Mouse (Mus musculus) intestine, embryonic 14.5 days (tissue): ENCODE data around the gene Atl2. TPM values are rescaled to one million over a fixed set of nuclear protein-coding genes. Genes with fewer than 3 reads are reported as not detected.
A peak's percentile ranks its signal among the peaks of the same experiment; 100 is the strongest.

Experiments
- ATAC-seq: fragments of 200-750 bp; cut with Nextera tagmentation; replicated peaks from 2 replicates; pipeline ENCODE4 v1.8.0; 2017; ENCODE audit warnings: low read depth, moderate number of reproducible peaks, moderate TSS enrichment, moderate library complexity; ENCODE audit not compliant: low FRiP score, low TSS enrichment
- DNase-seq: peaks from one replicate; pipeline ENCODE4 v3.0.0-alpha.2; 2018; ENCODE audit warnings: low spot score
- H3K27ac ChIP-seq: fragments of 300-500 bp; sonication (generic); 2 replicates; pipeline ENCODE4 v1.5.1; 2014; ENCODE audit warnings: low read depth, mild to moderate bottlenecking, control low read depth
- H3K27me3 ChIP-seq: fragments of 300-500 bp; sonication (generic); replicated peaks from 2 replicates; pipeline ENCODE4 v1.6.1; 2014; ENCODE audit warnings: low read length, control low read depth; ENCODE audit not compliant: control insufficient read depth, insufficient read depth
- H3K36me3 ChIP-seq: fragments of 300-500 bp; sonication (generic); 2 replicates; pipeline ENCODE4 v1.6.1; 2014; ENCODE audit warnings: low read length, control low read depth; ENCODE audit not compliant: control insufficient read depth, insufficient read depth
- H3K4me1 ChIP-seq: fragments of 300-500 bp; sonication (generic); replicated peaks from 2 replicates; pipeline ENCODE4 v1.6.1; 2014; ENCODE audit warnings: low read length, control low read depth, mixed read lengths; ENCODE audit not compliant: control insufficient read depth, insufficient read depth
- H3K4me2 ChIP-seq: fragments of 300-500 bp; sonication (generic); 2 replicates; pipeline ENCODE4 v1.6.1; 2014; ENCODE audit warnings: low read length
- H3K4me3 ChIP-seq: fragments of 300-500 bp; sonication (generic); 2 replicates; pipeline ENCODE4 v1.5.1; 2014; ENCODE audit warnings: low read depth, low read length, control low read depth, mixed read lengths
- H3K9ac ChIP-seq: fragments of 300-500 bp; sonication (generic); 2 replicates; pipeline ENCODE4 v1.6.1; 2014; ENCODE audit warnings: mild to moderate bottlenecking, low read length
- H3K9me3 ChIP-seq: fragments of 300-500 bp; sonication (generic); 2 replicates; pipeline ENCODE4 v1.6.1; 2016; ENCODE audit warnings: low read length, control low read depth; ENCODE audit not compliant: control insufficient read depth
- whole genome bisulfite sequencing: fragments of 180-500 bp; shearing (Covaris S2); extraction: QIAGEN DNeasy Blood & Tissue Kit; methylation state at CpG from one replicate; pipeline ENCODE4 v1.1.7; 2014; 5-methylcytosine and 5-hydroxymethylcytosine counted together
- polyA plus RNA-seq: library from polyadenylated mRNA; unstranded; fragments of >200 nt; fragmentation: Nextera tagmentation; extraction: Ambion mirVana; gene quantifications from 2 replicates; pipeline ENCODE4 v1.2.1, GENCODE M21; 2014

Gene Atl2
- polyA plus RNA-seq, 1 experiment from 2014 or later: 40.1 TPM

- peak overlapping the region; percentile 67 for H3K4me2 ChIP-seq
- no peak overlapping the region for H3K27ac ChIP-seq
- 43% methylated on average over 4 of the region's 4 CpGs for WGBS
Observed at GRCm38 (mm10) chr17:79894054-79894453, 1.9 kb downstream of the Atl2 start.

GRCm38 (mm10) chr17:79891944-79892343 lies 4.0 kb downstream of the Atl2 start:
- no peaks in the 10 kb centered on the region for H3K36me3 ChIP-seq
- DNase-seq: no peak
- no peak overlapping the region for H3K9ac ChIP-seq
- ATAC-seq: 0 out of 2 replicates have a peak, but pooled peaks have one; percentile 13
- no peaks in the 10 kb centered on the region for H3K9me3 ChIP-seq
- peaks cover 28% of the 10 kb centered on the region for H3K4me1 ChIP-seq
- peaks cover 5% of the 10 kb centered on the region; the same call in 1 of the 2 replicates for H3K27me3 ChIP-seq
- no peak overlapping the region for H3K4me3 ChIP-seq
- no peak overlapping the region for H3K4me2 ChIP-seq
- WGBS: 32% methylated on average over 7 of the region's 7 CpGs
- H3K27ac ChIP-seq: no peak overlapping the region

More at GRCm38 (mm10) chr17:79894054-79894453, 1.9 kb downstream of the Atl2 start:
- H3K4me3 ChIP-seq: peak overlapping the region; percentile 58
- peaks cover 9% of the 10 kb centered on the region; the same call in 1 of the 2 replicates for H3K27me3 ChIP-seq
- ATAC-seq (no peak), DNase-seq (no peak)
- no peak overlapping the region for H3K9ac ChIP-seq
- no peaks in the 10 kb centered on the region for H3K9me3 ChIP-seq
- H3K36me3 ChIP-seq: no peaks in the 10 kb centered on the region
- H3K4me1 ChIP-seq: peaks cover 28% of the 10 kb centered on the region

GRCm38 (mm10) chr17:79887926-79888325 lies 8.0 kb downstream of the Atl2 start:
- no peak overlapping the region for H3K9ac ChIP-seq
- H3K4me1 ChIP-seq: peaks cover 11% of the 10 kb centered on the region
- no peak overlapping the region for H3K4me3 ChIP-seq
- DNase-seq (no peak), ATAC-seq (no peak)
- 59% methylated on average over 1 of the region's 1 CpGs for WGBS
- no peak overlapping the region for H3K4me2 ChIP-seq
- H3K9me3 ChIP-seq: no peaks in the 10 kb centered on the region
- no peak overlapping the region for H3K27ac ChIP-seq
- H3K27me3 ChIP-seq: no peaks in the 10 kb centered on the region
- H3K36me3 ChIP-seq: no peaks in the 10 kb centered on the region

GRCm38 (mm10) chr17:79883198-79883597 lies 12.7 kb downstream of the Atl2 start:
- no peaks in the 10 kb centered on the region for H3K27me3 ChIP-seq
- 32% methylated on average over 4 of the region's 4 CpGs for WGBS
- no peak for DNase-seq

GRCm38 (mm10) chr17:79865027-79865426 lies 30.9 kb downstream of the Atl2 start:
- Histone ChIP-seq H3K27me3 (no peaks in the 10 kb centered on the region), H3K9ac (no peak overlapping the region), H3K27ac (no peak overlapping the region), H3K4me3 (no peak overlapping the region), H3K4me1 (no peaks in the 10 kb centered on the region), H3K36me3 (peaks cover 46% of the 10 kb centered on the region), H3K9me3 (no peaks in the 10 kb centered on the region), H3K4me2 (no peak overlapping the region)
- ATAC-seq (no peak), DNase-seq (no peak)
- WGBS: 90% methylated on average over 5 of the region's 5 CpGs

More at GRCm38 (mm10) chr17:79883198-79883597, 12.7 kb downstream of the Atl2 start:
- Histone ChIP-seq H3K9ac (no peak overlapping the region), H3K9me3 (no peaks in the 10 kb centered on the region), H3K4me1 (no peaks in the 10 kb centered on the region), H3K36me3 (no peaks in the 10 kb centered on the region), H3K4me3 (no peak overlapping the region), H3K27ac (no peak overlapping the region), H3K4me2 (no peak overlapping the region)
- ATAC-seq: no peak

GRCm38 (mm10) chr17:79864503-79864902 lies 31.4 kb downstream of the Atl2 start:
- Histone ChIP-seq H3K4me2 (no peak overlapping the region), H3K36me3 (peaks cover 51% of the 10 kb centered on the region), H3K9me3 (no peaks in the 10 kb centered on the region), H3K4me1 (no peaks in the 10 kb centered on the region), H3K27ac (no peak overlapping the region), H3K27me3 (no peaks in the 10 kb centered on the region), H3K9ac (no peak overlapping the region), H3K4me3 (no peak overlapping the region)
- WGBS: 97% methylated on average over 8 of the region's 8 CpGs
- DNase-seq: no peak
- no peak for ATAC-seq

- no peaks in the 10 kb centered on the region for H3K9me3 ChIP-seq
- DNase-seq (no peak), ATAC-seq (no peak)
- H3K36me3 ChIP-seq: peaks cover 74% of the 10 kb centered on the region
- H3K27ac ChIP-seq: no peak overlapping the region
- no peak overlapping the region for H3K9ac ChIP-seq
- no peak overlapping the region for H3K4me3 ChIP-seq
- WGBS: 65% methylated on average over 1 of the region's 1 CpGs
- H3K27me3 ChIP-seq: no peaks in the 10 kb centered on the region
- no peaks in the 10 kb centered on the region for H3K4me1 ChIP-seq
- H3K4me2 ChIP-seq: no peak overlapping the region
Observed at GRCm38 (mm10) chr17:79862038-79862437, 33.9 kb downstream of the Atl2 start.

GRCm38 (mm10) chr17:79855533-79855932 lies 40.4 kb downstream of the Atl2 start:
- ATAC-seq (no peak), DNase-seq (no peak)
- Histone ChIP-seq H3K9ac (no peak overlapping the region), H3K9me3 (no peaks in the 10 kb centered on the region), H3K27me3 (no peaks in the 10 kb centered on the region), H3K4me3 (no peak overlapping the region), H3K4me1 (no peaks in the 10 kb centered on the region), H3K4me2 (no peak overlapping the region), H3K36me3 (peaks cover 95% of the 10 kb centered on the region), H3K27ac (no peak overlapping the region)
- WGBS: 77% methylated on average over 8 of the region's 8 CpGs

- DNase-seq: no peak
- Histone ChIP-seq H3K9me3 (no peaks in the 10 kb centered on the region), H3K27ac (no peak overlapping the region), H3K27me3 (no peaks in the 10 kb centered on the region), H3K4me2 (no peak overlapping the region), H3K4me1 (no peaks in the 10 kb centered on the region), H3K9ac (no peak overlapping the region), H3K36me3 (peaks cover 51% of the 10 kb centered on the region), H3K4me3 (no peak overlapping the region)
- no peak for ATAC-seq
- 95% methylated on average over 5 of the region's 5 CpGs for WGBS
Observed at GRCm38 (mm10) chr17:79848385-79848784, 47.5 kb downstream of the Atl2 start.
